Mouse (Mus musculus) bone marrow macrophage, adult 2 months (primary cell): ENCODE results near the gene Satb1. TPM values are rescaled to one million over a fixed set of nuclear protein-coding genes. Genes with fewer than 3 reads are reported as not detected.

Source experiments
- H3K27ac ChIP-seq: 2 replicates; pipeline ENCODE4 v1.5.1; 2012; ENCODE audit warnings: low read depth, low read length; ENCODE audit not compliant: insufficient read depth
- H3K4me1 ChIP-seq: 2 replicates; pipeline ENCODE4 v1.6.1; 2012; ENCODE audit warnings: low read length; ENCODE audit not compliant: control insufficient read depth, insufficient read depth
- H3K4me3 ChIP-seq: 2 replicates; pipeline ENCODE4 v1.5.1; 2012; ENCODE audit warnings: mild to moderate bottlenecking, low read length, moderate library complexity; ENCODE audit not compliant: insufficient read depth
- CTCF ChIP-seq: IDR thresholded peaks from 2 replicates; pipeline ENCODE4 v1.5.1; 2012; ENCODE audit warnings: low read depth, mild to moderate bottlenecking, low read length, moderate library complexity
- POLR2A ChIP-seq: IDR thresholded peaks from 2 replicates; pipeline ENCODE4 v1.6.1; 2012; ENCODE audit warnings: mild to moderate bottlenecking, low read depth, low read length, borderline replicate concordance
- polyA plus RNA-seq: library from polyadenylated mRNA; stranded (reverse); fragments of >200 nt; gene quantifications from 2 replicates; pipeline ENCODE4 v1.2.4, GENCODE M21; 2012; ENCODE audit not compliant: missing spikeins, insufficient read depth, insufficient read length

Gene Satb1
- polyA plus RNA-seq: 0.34 and 0.80 TPM in 2 replicates

GRCm38 (mm10) chr17:51832900-51833577 is at the start of gene Satb1:
Gene Satb1 (minus strand): TSS chr17:51833290.
- H3K4me3 ChIP-seq: peak within 1 kb of the TSS; percentile 69
- H3K27ac ChIP-seq: no peak within 1 kb of the TSS
- no peak for TF ChIP-seq CTCF
- H3K4me1 ChIP-seq: 0 out of 2 replicates have a peak, but pooled peaks cover 3% of the 10 kb centered on the region

- no peak overlapping the region for H3K27ac ChIP-seq
- no peaks in the 10 kb centered on the region for H3K4me1 ChIP-seq
- no peak for TF ChIP-seq CTCF
- no peak overlapping the region for H3K4me3 ChIP-seq
These were observed 49.5 kb upstream of the Satb1 start for GRCm38 (mm10) chr17:51882566-51882965.

- H3K4me3 ChIP-seq: no peak overlapping the region
- TF ChIP-seq CTCF (no peak), POLR2A (no peak)
- no peaks in the 10 kb centered on the region for H3K4me1 ChIP-seq
- H3K27ac ChIP-seq: no peak overlapping the region
These were observed 48.0 kb upstream of the Satb1 start for GRCm38 (mm10) chr17:51880895-51881622.

- Histone ChIP-seq H3K4me3 (no peak overlapping the region), H3K27ac (no peak overlapping the region), H3K4me1 (no peaks in the 10 kb centered on the region)
- TF ChIP-seq POLR2A (no peak), CTCF (no peak)
These were observed 47.1 kb upstream of the Satb1 start for GRCm38 (mm10) chr17:51880221-51880620.

GRCm38 (mm10) chr17:51879736-51880135 is 46.6 kb upstream of the Satb1 start:
- TF ChIP-seq CTCF (no peak), POLR2A (no peak)
- Histone ChIP-seq H3K4me3 (no peak overlapping the region), H3K4me1 (no peaks in the 10 kb centered on the region)

GRCm38 (mm10) chr17:51879171-51879570 is 46.1 kb upstream of the Satb1 start:
- H3K4me1 ChIP-seq: no peaks in the 10 kb centered on the region
- no peak for TF ChIP-seq CTCF
- no peak for TF ChIP-seq POLR2A
- H3K27ac ChIP-seq: no peak overlapping the region
- H3K4me3 ChIP-seq: no peak overlapping the region

More at GRCm38 (mm10) chr17:51879736-51880135, 46.6 kb upstream of the Satb1 start:
- H3K27ac ChIP-seq: no peak overlapping the region

- H3K27ac ChIP-seq: no peak overlapping the region
- TF ChIP-seq POLR2A: no peak
- TF ChIP-seq CTCF: no peak
These were observed 43.4 kb upstream of the Satb1 start for GRCm38 (mm10) chr17:51876471-51876870.

GRCm38 (mm10) chr17:51857616-51858015 is 24.5 kb upstream of the Satb1 start:
- no peak overlapping the region for H3K27ac ChIP-seq
- no peaks in the 10 kb centered on the region for H3K4me1 ChIP-seq
- no peak overlapping the region for H3K4me3 ChIP-seq
- no peak for TF ChIP-seq POLR2A
- no peak for TF ChIP-seq CTCF

More at GRCm38 (mm10) chr17:51876471-51876870, 43.4 kb upstream of the Satb1 start:
- Histone ChIP-seq H3K4me1 (no peaks in the 10 kb centered on the region), H3K4me3 (no peak overlapping the region)

GRCm38 (mm10) chr17:51856332-51856731 is 23.2 kb upstream of the Satb1 start:
- no peak for TF ChIP-seq CTCF
- no peak for TF ChIP-seq POLR2A
- no peak overlapping the region for H3K27ac ChIP-seq
- no peaks in the 10 kb centered on the region for H3K4me1 ChIP-seq
- H3K4me3 ChIP-seq: no peak overlapping the region

- TF ChIP-seq POLR2A: no peak
- TF ChIP-seq CTCF: no peak
- no peak overlapping the region for H3K27ac ChIP-seq
These were observed 22.2 kb upstream of the Satb1 start for GRCm38 (mm10) chr17:51855261-51855660.

More at GRCm38 (mm10) chr17:51855261-51855660, 22.2 kb upstream of the Satb1 start:
- no peak overlapping the region for H3K4me3 ChIP-seq
- H3K4me1 ChIP-seq: no peaks in the 10 kb centered on the region
